Mouse (Mus musculus): ENCODE measurements around the gene Apopt1.

DNA sequence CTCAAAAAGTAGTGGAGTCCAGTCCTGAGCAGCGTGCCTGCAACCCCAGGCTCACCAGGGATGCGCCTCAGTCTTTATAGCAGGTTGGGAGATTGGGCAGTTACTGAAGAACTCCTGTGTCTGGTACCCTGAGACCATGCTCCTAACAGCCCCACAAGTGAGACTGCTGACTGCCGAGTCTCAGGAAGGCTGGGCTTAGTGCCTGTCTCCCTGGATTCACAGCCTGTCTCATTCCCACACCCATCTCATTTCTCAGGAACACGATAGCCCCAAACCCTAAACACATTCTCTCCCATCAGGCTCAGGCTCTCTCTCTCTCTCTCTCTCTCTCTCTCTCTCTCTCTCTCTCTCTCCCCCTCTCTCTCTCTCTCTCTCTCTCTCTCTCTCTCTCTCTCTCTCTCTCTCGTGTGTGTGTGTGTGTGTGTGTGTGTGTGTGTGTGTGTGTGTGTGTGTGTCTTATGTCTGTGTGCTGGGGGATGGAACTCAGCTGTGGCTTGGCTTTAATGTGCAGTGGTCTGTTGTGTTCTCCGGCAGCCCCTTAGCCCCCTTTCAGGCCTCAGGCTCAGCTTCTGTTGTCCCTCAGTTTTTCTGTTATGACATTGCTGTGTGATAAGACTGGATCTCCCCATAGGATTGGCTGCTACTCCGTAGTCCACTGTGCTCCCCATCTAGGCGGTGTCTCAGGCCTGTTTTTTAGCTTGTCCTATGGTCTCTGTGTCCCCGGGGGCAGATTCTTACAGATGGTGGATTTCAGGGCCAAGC lies 56.9 kb downstream of the Apopt1 start:
- TF ChIP-seq CTCF (IDR thresholded peaks at IDR 0.05; ENCODE audit: control insufficient read depth, insufficient read depth, insufficient read length) (no peak), USF1 (IDR thresholded peaks at IDR 0.05; ENCODE audit: low read depth) (no peak), MYOG (IDR thresholded peaks at IDR 0.05; ENCODE audit: control insufficient read depth, extremely low read depth, insufficient read length) (no peak), MYOD1 (IDR thresholded peaks at IDR 0.05; ENCODE audit: control insufficient read depth, insufficient read length, low read depth) (no peak), CEBPB (IDR thresholded peaks at IDR 0.05; ENCODE audit: low read depth) (no peak), MAX (IDR thresholded peaks at IDR 0.05) (no peak), FOSL1 (IDR thresholded peaks at IDR 0.05; ENCODE audit: insufficient read depth, low read length, poor library complexity, severe bottlenecking) (no peak)

All from C2C12 (cell line).